Mouse (Mus musculus): ENCODE results near the gene Olfr464. TPM values are rescaled to one million over a fixed set of nuclear protein-coding genes. Genes with fewer than 3 reads are reported as not detected.
"Not testable (repeated sequence)": the region's sequence is repeated elsewhere in the genome, so short reads cannot be mapped to it uniquely, and the experiment has no call there.

The Olfr464 gene
- polyA plus RNA-seq, 1 experiment from 2014 or later: not detected

GRCm38 (mm10) chr11:87904331-87904730 lies 16.4 kb downstream of the Olfr464 start:
- no peaks in the 10 kb centered on the region for H3K4me1 ChIP-seq (replicated peaks)
- no peaks in the 10 kb centered on the region for H3K9me3 ChIP-seq
- WGBS: 87% methylated on average over 3 of the region's 3 CpGs
- DNase-seq (ENCODE audit: low spot score): no peak
- H3K27me3 ChIP-seq (ENCODE audit: insufficient read depth, poor library complexity, severe bottlenecking): no peaks in the 10 kb centered on the region
- H3K4me3 ChIP-seq: no peak overlapping the region
- no peak overlapping the region for H3K27ac ChIP-seq
- no peaks in the 10 kb centered on the region for H3K36me3 ChIP-seq

- Histone ChIP-seq H3K4me1 (replicated peaks) (no peaks in the 10 kb centered on the region), H3K4me3 (no peak within 1 kb of the TSS), H3K9me3 (no peaks in the 10 kb centered on the region), H3K27me3 (ENCODE audit: insufficient read depth, poor library complexity, severe bottlenecking) (no peaks in the 10 kb centered on the region; the same call in 1 of the 2 replicates), H3K36me3 (no peaks in the 10 kb centered on the region), H3K27ac (no peak within 1 kb of the TSS)
- no peak for DNase-seq (ENCODE audit: low spot score)
These were observed 23.5 kb downstream of the Olfr464 start, which contains the start of gene Olfr463 for GRCm38 (mm10) chr11:87897287-87897686. Gene Olfr463 (minus strand): TSS chr11:87897387.

GRCm38 (mm10) chr11:87892168-87892567 lies 28.6 kb downstream of the Olfr464 start, which contains the start of gene Olfr462:
Gene Olfr462 (minus strand): TSS chr11:87892268.
- Histone ChIP-seq H3K36me3 (no peaks in the 10 kb centered on the region), H3K27ac (no peak within 1 kb of the TSS), H3K9me3 (no peaks in the 10 kb centered on the region), H3K4me1 (replicated peaks) (no peaks in the 10 kb centered on the region), H3K4me3 (no peak within 1 kb of the TSS), H3K27me3 (ENCODE audit: insufficient read depth, poor library complexity, severe bottlenecking) (no peaks in the 10 kb centered on the region)
- WGBS: 90% methylated on average over 6 of the region's 6 CpGs
- DNase-seq (ENCODE audit: low spot score): no peak

GRCm38 (mm10) chr11:87884856-87885255 lies 35.9 kb downstream of the Olfr464 start:
- Histone ChIP-seq H3K27ac (no peak overlapping the region), H3K36me3 (no peaks in the 10 kb centered on the region), H3K4me1 (replicated peaks) (no peaks in the 10 kb centered on the region), H3K9me3 (no peaks in the 10 kb centered on the region), H3K4me3 (no peak overlapping the region), H3K27me3 (ENCODE audit: insufficient read depth, poor library complexity, severe bottlenecking) (no peaks in the 10 kb centered on the region)
- no peak for DNase-seq (ENCODE audit: low spot score)
- 84% methylated on average over 5 of the region's 5 CpGs for WGBS

- H3K27ac ChIP-seq: no peak overlapping the region
- 40% methylated on average over 5 of the region's 5 CpGs for WGBS
- H3K4me3 ChIP-seq: no peak overlapping the region
These were observed 37.3 kb downstream of the Olfr464 start for GRCm38 (mm10) chr11:87883493-87883892.

GRCm38 (mm10) chr11:87881714-87882113 lies 39.1 kb downstream of the Olfr464 start:
- Histone ChIP-seq H3K9me3 (no peaks in the 10 kb centered on the region), H3K27ac (no peak overlapping the region), H3K36me3 (no peaks in the 10 kb centered on the region), H3K4me3 (no peak overlapping the region), H3K27me3 (ENCODE audit: insufficient read depth, poor library complexity, severe bottlenecking) (no peaks in the 10 kb centered on the region), H3K4me1 (replicated peaks) (no peaks in the 10 kb centered on the region)
- DNase-seq (ENCODE audit: low spot score): no peak
- 81% methylated on average over 4 of the region's 4 CpGs for WGBS

More at GRCm38 (mm10) chr11:87883493-87883892, 37.3 kb downstream of the Olfr464 start:
- Histone ChIP-seq H3K9me3 (no peaks in the 10 kb centered on the region), H3K4me1 (replicated peaks) (no peaks in the 10 kb centered on the region), H3K27me3 (ENCODE audit: insufficient read depth, poor library complexity, severe bottlenecking) (no peaks in the 10 kb centered on the region), H3K36me3 (no peaks in the 10 kb centered on the region)
- DNase-seq (ENCODE audit: low spot score): peak; percentile 14

GRCm38 (mm10) chr11:87879826-87880225 lies 40.9 kb downstream of the Olfr464 start:
- H3K36me3 ChIP-seq: no peaks in the 10 kb centered on the region
- 83% methylated on average over 9 of the region's 9 CpGs for WGBS
- no peak for DNase-seq (ENCODE audit: low spot score)
- no peaks in the 10 kb centered on the region for H3K4me1 ChIP-seq (replicated peaks)
- H3K9me3 ChIP-seq: no peaks in the 10 kb centered on the region
- no peaks in the 10 kb centered on the region for H3K27me3 ChIP-seq (ENCODE audit: insufficient read depth, poor library complexity, severe bottlenecking)
- no peak overlapping the region for H3K27ac ChIP-seq
- H3K4me3 ChIP-seq: no peak overlapping the region

- 82% methylated on average over 6 of the region's 6 CpGs for WGBS
- 0 out of 2 replicates have a peak within 1 kb of the TSS, but pooled peaks have one; percentile 23 for H3K27ac ChIP-seq
- no peaks in the 10 kb centered on the region for H3K27me3 ChIP-seq (ENCODE audit: insufficient read depth, poor library complexity, severe bottlenecking)
- no peak within 1 kb of the TSS for H3K4me3 ChIP-seq
- DNase-seq (ENCODE audit: low spot score): no peak
- no peaks in the 10 kb centered on the region for H3K36me3 ChIP-seq
- H3K4me1 ChIP-seq (replicated peaks): 0 out of 2 replicates have a peak, but pooled peaks cover 5% of the 10 kb centered on the region
- H3K9me3 ChIP-seq: no peaks in the 10 kb centered on the region
These were observed 45.3 kb downstream of the Olfr464 start, which contains the start of gene Epx for GRCm38 (mm10) chr11:87875436-87875835. Gene Epx (minus strand): TSS chr11:87875536.

- H3K27me3 ChIP-seq (ENCODE audit: insufficient read depth, poor library complexity, severe bottlenecking): no peaks in the 10 kb centered on the region
- no peaks in the 10 kb centered on the region for H3K36me3 ChIP-seq
- no peak overlapping the region for H3K4me3 ChIP-seq
- 68% methylated on average over 8 of the region's 8 CpGs for WGBS
- H3K4me1 ChIP-seq (replicated peaks): 0 out of 2 replicates have a peak, but pooled peaks cover 5% of the 10 kb centered on the region
- no peak overlapping the region for H3K27ac ChIP-seq
- no peaks in the 10 kb centered on the region for H3K9me3 ChIP-seq
- no peak for DNase-seq (ENCODE audit: low spot score)
These were observed 49.0 kb downstream of the Olfr464 start for GRCm38 (mm10) chr11:87871766-87872165.

- Histone ChIP-seq H3K27ac (no peak overlapping the region), H3K4me3 (no peak overlapping the region), H3K9me3 (no peaks in the 10 kb centered on the region), H3K4me1 (replicated peaks) (0 out of 2 replicates have a peak, but pooled peaks cover 5% of the 10 kb centered on the region), H3K36me3 (no peaks in the 10 kb centered on the region), H3K27me3 (ENCODE audit: insufficient read depth, poor library complexity, severe bottlenecking) (no peaks in the 10 kb centered on the region)
- no peak for DNase-seq (ENCODE audit: low spot score)
- 66% methylated on average over 2 of the region's 2 CpGs for WGBS
These were observed 50.7 kb downstream of the Olfr464 start for GRCm38 (mm10) chr11:87870096-87870495.

GRCm38 (mm10) chr11:87866891-87867290 lies 53.9 kb downstream of the Olfr464 start:
- WGBS: 77% methylated on average over 1 of the region's 2 CpGs
- DNase-seq (ENCODE audit: low spot score); H3K27ac ChIP-seq; H3K9me3 ChIP-seq; H3K27me3 ChIP-seq (ENCODE audit: insufficient read depth, poor library complexity, severe bottlenecking); H3K4me3 ChIP-seq; H3K4me1 ChIP-seq (replicated peaks): not testable (repeated sequence)
- peaks cover 22% of the 10 kb centered on the region for H3K36me3 ChIP-seq

All from hindbrain, embryonic 10.5 days (tissue).